Mouse (Mus musculus): ENCODE data around the gene Xdh. TPM values are rescaled to one million over a fixed set of nuclear protein-coding genes. Genes with fewer than 3 reads are reported as not detected.
"Not testable (repeated sequence)": the region's sequence is repeated elsewhere in the genome, so short reads cannot be mapped to it uniquely, and the experiment has no call there.

Gene Xdh
- polyA plus RNA-seq, 1 experiment from 2014 or later, result 3.4 TPM

GRCm38 (mm10) chr17:73875674-73876073 lies 74.3 kb downstream of the Xdh start:
- no peak for ATAC-seq (replicated peaks; ENCODE audit: low FRiP score)
- Histone ChIP-seq H3K36me3 (no peaks in the 10 kb centered on the region), H3K4me3 (replicated peaks) (no peak overlapping the region), H3K4me1 (no peaks in the 10 kb centered on the region), H3K4me2 (no peak overlapping the region), H3K9me3 (replicated peaks) (no peaks in the 10 kb centered on the region), H3K9ac (no peak overlapping the region), H3K27me3 (no peaks in the 10 kb centered on the region), H3K27ac (no peak overlapping the region)
- 88% methylated on average over 7 of the region's 7 CpGs for WGBS

- ATAC-seq (replicated peaks; ENCODE audit: low FRiP score), result no peak
- H3K36me3 ChIP-seq, result no peaks in the 10 kb centered on the region
- no peak overlapping the region for H3K27ac ChIP-seq
- H3K4me1 ChIP-seq, result no peaks in the 10 kb centered on the region
- no peak overlapping the region for H3K4me3 ChIP-seq (replicated peaks)
- H3K27me3 ChIP-seq, result no peaks in the 10 kb centered on the region
- no peak overlapping the region for H3K9ac ChIP-seq
- 86% methylated on average over 4 of the region's 4 CpGs for WGBS
- H3K4me2 ChIP-seq, result no peak overlapping the region
- no peaks in the 10 kb centered on the region for H3K9me3 ChIP-seq (replicated peaks)
These were observed 74.7 kb downstream of the Xdh start for GRCm38 (mm10) chr17:73875268-73875667.

GRCm38 (mm10) chr17:73870956-73871605 lies 78.9 kb downstream of the Xdh start:
- no peak for ATAC-seq (replicated peaks; ENCODE audit: low FRiP score)
- Histone ChIP-seq H3K36me3 (no peaks in the 10 kb centered on the region), H3K27ac (no peak overlapping the region), H3K9me3 (replicated peaks) (no peaks in the 10 kb centered on the region), H3K27me3 (no peaks in the 10 kb centered on the region), H3K4me3 (replicated peaks) (no peak overlapping the region), H3K4me2 (no peak overlapping the region), H3K9ac (no peak overlapping the region), H3K4me1 (no peaks in the 10 kb centered on the region)
- 91% methylated on average over 14 of the region's 14 CpGs for WGBS

GRCm38 (mm10) chr17:73869008-73869685 lies 80.8 kb downstream of the Xdh start:
- H3K4me1 ChIP-seq, result no peaks in the 10 kb centered on the region
- ATAC-seq (replicated peaks; ENCODE audit: low FRiP score), result no peak
- no peak overlapping the region for H3K4me3 ChIP-seq (replicated peaks)
- WGBS, result 94% methylated on average over 9 of the region's 9 CpGs
- H3K9ac ChIP-seq, result no peak overlapping the region
- H3K27ac ChIP-seq, result no peak overlapping the region
- no peaks in the 10 kb centered on the region for H3K9me3 ChIP-seq (replicated peaks)
- H3K4me2 ChIP-seq, result no peak overlapping the region
- H3K36me3 ChIP-seq, result no peaks in the 10 kb centered on the region
- no peaks in the 10 kb centered on the region for H3K27me3 ChIP-seq

- H3K4me2 ChIP-seq, result no peak overlapping the region
These were observed 96.3 kb downstream of the Xdh start for GRCm38 (mm10) chr17:73853717-73854116.

GRCm38 (mm10) chr17:73853041-73853440 lies 97.0 kb downstream of the Xdh start:
- 73% methylated on average over 11 of the region's 11 CpGs for WGBS
- no peak overlapping the region for H3K27ac ChIP-seq
- ATAC-seq (replicated peaks; ENCODE audit: low FRiP score), result no peak

More at GRCm38 (mm10) chr17:73853717-73854116, 96.3 kb downstream of the Xdh start:
- Histone ChIP-seq H3K4me1 (no peaks in the 10 kb centered on the region), H3K9ac (no peak overlapping the region), H3K9me3 (replicated peaks) (no peaks in the 10 kb centered on the region; the same call in 1 of the 2 replicates), H3K4me3 (replicated peaks) (no peak overlapping the region), H3K27me3 (no peaks in the 10 kb centered on the region), H3K27ac (no peak overlapping the region), H3K36me3 (no peaks in the 10 kb centered on the region)
- 59% methylated on average over 4 of the region's 4 CpGs for WGBS
- no peak for ATAC-seq (replicated peaks; ENCODE audit: low FRiP score)

GRCm38 (mm10) chr17:73847399-73847798 lies 102.6 kb downstream of the Xdh start:
- H3K9ac ChIP-seq, result no peak overlapping the region
- H3K27ac ChIP-seq, result no peak overlapping the region
- H3K9me3 ChIP-seq (replicated peaks), result no peaks in the 10 kb centered on the region
- WGBS, result 89% methylated on average over 1 of the region's 1 CpGs
- H3K36me3 ChIP-seq, result no peaks in the 10 kb centered on the region
- no peaks in the 10 kb centered on the region for H3K4me1 ChIP-seq
- 0 out of 2 replicates have a peak, but pooled peaks have one; percentile 52 for ATAC-seq (replicated peaks; ENCODE audit: low FRiP score)
- H3K4me2 ChIP-seq, result no peak overlapping the region
- H3K4me3 ChIP-seq (replicated peaks), result no peak overlapping the region
- H3K27me3 ChIP-seq, result no peaks in the 10 kb centered on the region

More at GRCm38 (mm10) chr17:73853041-73853440, 97.0 kb downstream of the Xdh start:
- H3K4me3 ChIP-seq (replicated peaks), result no peak overlapping the region
- no peaks in the 10 kb centered on the region for H3K4me1 ChIP-seq
- H3K9ac ChIP-seq, result no peak overlapping the region
- no peaks in the 10 kb centered on the region; the same call in 1 of the 2 replicates for H3K9me3 ChIP-seq (replicated peaks)
- H3K4me2 ChIP-seq, result no peak overlapping the region
- H3K27me3 ChIP-seq, result no peaks in the 10 kb centered on the region
- no peaks in the 10 kb centered on the region for H3K36me3 ChIP-seq

GRCm38 (mm10) chr17:73845632-73846031 lies 104.4 kb downstream of the Xdh start:
- Histone ChIP-seq H3K4me3 (replicated peaks) (no peak overlapping the region), H3K4me2 (no peak overlapping the region), H3K27ac (no peak overlapping the region), H3K27me3 (no peaks in the 10 kb centered on the region), H3K9me3 (replicated peaks) (no peaks in the 10 kb centered on the region), H3K9ac (no peak overlapping the region), H3K4me1 (peaks cover under 1% of the 10 kb centered on the region; the same call in 1 of the 2 replicates), H3K36me3 (no peaks in the 10 kb centered on the region)
- 54% methylated on average over 3 of the region's 3 CpGs for WGBS
- no peak for ATAC-seq (replicated peaks; ENCODE audit: low FRiP score)

- Histone ChIP-seq H3K9me3 (replicated peaks) (no peaks in the 10 kb centered on the region), H3K4me3 (replicated peaks) (no peak overlapping the region), H3K27ac (no peak overlapping the region), H3K4me2 (no peak overlapping the region), H3K27me3 (no peaks in the 10 kb centered on the region), H3K9ac (no peak overlapping the region), H3K4me1 (peaks cover 5% of the 10 kb centered on the region; the same call in 1 of the 2 replicates), H3K36me3 (no peaks in the 10 kb centered on the region)
- no peak for ATAC-seq (replicated peaks; ENCODE audit: low FRiP score)
- WGBS, result 68% methylated on average over 1 of the region's 1 CpGs
These were observed 107.0 kb downstream of the Xdh start for GRCm38 (mm10) chr17:73842963-73843362.

- H3K4me3 ChIP-seq (replicated peaks); ATAC-seq (replicated peaks; ENCODE audit: low FRiP score): not testable (repeated sequence)
- 36% methylated on average over 1 of the region's 1 CpGs for WGBS
These were observed 110.1 kb downstream of the Xdh start for GRCm38 (mm10) chr17:73839876-73840275.

GRCm38 (mm10) chr17:73839086-73839835 lies 110.7 kb downstream of the Xdh start:
- H3K27ac ChIP-seq, result no peak overlapping the region
- H3K4me2 ChIP-seq, result no peak overlapping the region
- 52% methylated on average over 3 of the region's 3 CpGs for WGBS
- no peaks in the 10 kb centered on the region for H3K27me3 ChIP-seq
- H3K9me3 ChIP-seq (replicated peaks), result no peaks in the 10 kb centered on the region
- H3K9ac ChIP-seq, result no peak overlapping the region
- no peak overlapping the region for H3K4me3 ChIP-seq (replicated peaks)
- peaks cover 5% of the 10 kb centered on the region; the same call in 1 of the 2 replicates for H3K4me1 ChIP-seq
- no peak for ATAC-seq (replicated peaks; ENCODE audit: low FRiP score)
- no peaks in the 10 kb centered on the region for H3K36me3 ChIP-seq

More at GRCm38 (mm10) chr17:73839876-73840275, 110.1 kb downstream of the Xdh start:
- H3K4me1 ChIP-seq; H3K9me3 ChIP-seq (replicated peaks); H3K4me2 ChIP-seq; H3K27ac ChIP-seq; H3K9ac ChIP-seq; H3K27me3 ChIP-seq; H3K36me3 ChIP-seq: not testable (repeated sequence)

- WGBS, result 89% methylated on average over 4 of the region's 4 CpGs
- H3K9ac ChIP-seq, result no peak overlapping the region
- H3K4me3 ChIP-seq (replicated peaks), result no peak overlapping the region
- ATAC-seq (replicated peaks; ENCODE audit: low FRiP score), result no peak
- H3K9me3 ChIP-seq (replicated peaks), result no peaks in the 10 kb centered on the region
- H3K36me3 ChIP-seq, result no peaks in the 10 kb centered on the region
- no peak overlapping the region for H3K27ac ChIP-seq
- no peaks in the 10 kb centered on the region for H3K27me3 ChIP-seq
- H3K4me2 ChIP-seq, result no peak overlapping the region
- peaks cover 5% of the 10 kb centered on the region; the same call in 1 of the 2 replicates for H3K4me1 ChIP-seq
These were observed 112.8 kb downstream of the Xdh start for GRCm38 (mm10) chr17:73837244-73837643.
